Mouse (Mus musculus) MEL (cell line): ENCODE data around the gene Gm20441. TPM values are rescaled to one million over a fixed set of nuclear protein-coding genes. Genes with fewer than 3 reads are reported as not detected.

Experiments used
- DNase-seq: peaks from one replicate; pipeline ENCODE4 v3.0.0; 2011; ENCODE audit warnings: low read depth, low spot score
- H3K27ac ChIP-seq: 2 replicates; pipeline ENCODE4 v1.5.1; 2012; ENCODE audit warnings: low read depth, mild to moderate bottlenecking, control low read depth, low read length, moderate library complexity; ENCODE audit not compliant: control insufficient read depth
- H3K27me3 ChIP-seq, 2 experiments: fragments of 150-350 bp in 1 of 2; sonication (generic) in 1 of 2; 2 replicates each; pipeline ENCODE4 v1.6.1; 2012; ENCODE audit warnings: low read length in 2 of 2, mild to moderate bottlenecking in 2 of 2, improper control_type of control experiment in 1 of 2, moderate library complexity in 1 of 2; ENCODE audit not compliant: insufficient read depth in 2 of 2, control insufficient read depth in 1 of 2
- H3K36me3 ChIP-seq, 2 experiments: 2 replicates each; pipeline ENCODE4 v1.6.1; 2012 to 2014; ENCODE audit warnings: low read length in 2 of 2, improper control_type of control experiment in 1 of 2, inconsistent platforms in 1 of 2, mild to moderate bottlenecking in 1 of 2; ENCODE audit not compliant: insufficient read depth in 2 of 2, control insufficient read depth in 1 of 2
- H3K4me1 ChIP-seq, 2 experiments: fragments of 150-350 bp in 1 of 2; sonication (generic) in 1 of 2; 2 replicates each; pipeline ENCODE4 v1.6.1; 2012; ENCODE audit warnings: low read length in 2 of 2, improper control_type of control experiment in 1 of 2, mild to moderate bottlenecking in 1 of 2; ENCODE audit not compliant: insufficient read depth in 2 of 2, control insufficient read depth in 1 of 2
- H3K4me3 ChIP-seq, 2 experiments: fragments of 150-350 bp in 1 of 2; sonication (generic) in 1 of 2; 2 replicates each; pipeline ENCODE4 v1.5.1; 2012; ENCODE audit warnings: low read depth in 2 of 2, low read length in 2 of 2, mild to moderate bottlenecking in 2 of 2, moderate library complexity in 2 of 2, control low read depth in 1 of 2, improper control_type of control experiment in 1 of 2; ENCODE audit not compliant: control insufficient read depth in 1 of 2, insufficient read depth in 1 of 2
- H3K79me2 ChIP-seq: 2 replicates; pipeline ENCODE4 v1.6.1; 2012; ENCODE audit warnings: mild to moderate bottlenecking, low read length, moderate library complexity; ENCODE audit not compliant: control insufficient read depth, poor library complexity, insufficient read depth
- H3K9ac ChIP-seq: 2 replicates; pipeline ENCODE4 v1.6.1; 2012; ENCODE audit warnings: low read depth, mild to moderate bottlenecking, control low read depth, low read length, moderate library complexity; ENCODE audit not compliant: control insufficient read depth, poor library complexity, severe bottlenecking
- H3K9me3 ChIP-seq: fragments of 150-350 bp; sonication (generic); replicated peaks from 2 replicates; pipeline ENCODE4 v1.6.1; 2012; ENCODE audit warnings: mild to moderate bottlenecking, low read length, improper control_type of control experiment, moderate library complexity; ENCODE audit not compliant: insufficient read depth
- CHD2 ChIP-seq: IDR thresholded peaks from 2 replicates; pipeline ENCODE4 v1.6.1; 2011; ENCODE audit warnings: low read length, improper control_type of control experiment
- E2F4 ChIP-seq: IDR thresholded peaks from 2 replicates; pipeline ENCODE4 v1.6.1; 2011; ENCODE audit warnings: low read depth, low read length, improper control_type of control experiment, borderline replicate concordance
- ELF1 ChIP-seq: IDR thresholded peaks from 2 replicates; pipeline ENCODE4 v1.6.1; 2014; ENCODE audit warnings: low read depth, mild to moderate bottlenecking, inconsistent platforms, low read length, improper control_type of control experiment, moderate library complexity
- GABPA ChIP-seq: IDR thresholded peaks from 2 replicates; pipeline ENCODE4 v1.6.1; 2012; ENCODE audit warnings: low read depth, mild to moderate bottlenecking, inconsistent platforms, low read length, improper control_type of control experiment, moderate library complexity
- GATA1 ChIP-seq: IDR thresholded peaks from 2 replicates; pipeline ENCODE4 v1.6.1; 2011; ENCODE audit warnings: low read depth, low read length, improper control_type of control experiment
- HCFC1 ChIP-seq: IDR thresholded peaks from 2 replicates; pipeline ENCODE4 v1.6.1; 2012; ENCODE audit warnings: low read depth, mild to moderate bottlenecking, inconsistent platforms, low read length, improper control_type of control experiment, moderate library complexity
- MAZ ChIP-seq: IDR thresholded peaks from 2 replicates; pipeline ENCODE4 v1.6.1; 2012; ENCODE audit warnings: low read depth, mild to moderate bottlenecking, inconsistent platforms, low read length, improper control_type of control experiment
- MEF2A ChIP-seq: IDR thresholded peaks from 2 replicates; pipeline ENCODE4 v1.6.1; 2014; ENCODE audit warnings: low read depth, mild to moderate bottlenecking, inconsistent platforms, low read length, improper control_type of control experiment; ENCODE audit not compliant: poor library complexity, insufficient replicate concordance, severe bottlenecking; ENCODE audit errors: extremely low read depth
- MXI1 ChIP-seq: IDR thresholded peaks from 2 replicates; pipeline ENCODE4 v1.6.1; 2011; ENCODE audit warnings: mild to moderate bottlenecking, low read depth, low read length, improper control_type of control experiment
- MYB ChIP-seq: IDR thresholded peaks from 2 replicates; pipeline ENCODE4 v1.6.1; 2011; ENCODE audit warnings: mild to moderate bottlenecking, low read depth, low read length, improper control_type of control experiment
- MYC ChIP-seq: IDR thresholded peaks from 2 replicates; pipeline ENCODE4 v1.6.1; 2011; ENCODE audit warnings: low read depth, mild to moderate bottlenecking, low read length, improper control_type of control experiment, moderate library complexity
- NRF1 ChIP-seq: IDR thresholded peaks from 2 replicates; pipeline ENCODE4 v1.6.1; 2014; ENCODE audit warnings: low read depth, mild to moderate bottlenecking, inconsistent platforms, low read length, improper control_type of control experiment, moderate library complexity; ENCODE audit not compliant: poor library complexity, insufficient read depth, severe bottlenecking
- POLR2A ChIP-seq, 2 experiments: IDR thresholded peaks; 2 replicates each; pipeline ENCODE4 v1.6.1; 2011 to 2012; ENCODE audit warnings: low read length in 2 of 2, mild to moderate bottlenecking in 2 of 2, control low read depth in 1 of 2, improper control_type of control experiment in 1 of 2, low read depth in 1 of 2, moderate library complexity in 1 of 2; ENCODE audit not compliant: control insufficient read depth in 1 of 2, insufficient read depth in 1 of 2, poor library complexity in 1 of 2
- POLR2AphosphoS2 ChIP-seq: IDR thresholded peaks from 2 replicates; pipeline ENCODE4 v1.6.1; 2011; ENCODE audit warnings: low read length, improper control_type of control experiment
- RAD21 ChIP-seq: IDR thresholded peaks from 2 replicates; pipeline ENCODE4 v1.6.1; 2011; ENCODE audit warnings: mild to moderate bottlenecking, low read depth, low read length, improper control_type of control experiment
- RCOR1 ChIP-seq: IDR thresholded peaks from 2 replicates; pipeline ENCODE4 v1.6.1; 2012; ENCODE audit warnings: low read depth, mild to moderate bottlenecking, inconsistent platforms, low read length, improper control_type of control experiment
- SMC3 ChIP-seq: IDR thresholded peaks from 2 replicates; pipeline ENCODE4 v1.6.1; 2011; ENCODE audit warnings: low read depth, low read length, improper control_type of control experiment
- TAL1 ChIP-seq: IDR thresholded peaks from 2 replicates; pipeline ENCODE4 v1.6.1; 2012; ENCODE audit warnings: mild to moderate bottlenecking, inconsistent platforms, low read length, moderate library complexity, mixed read lengths
- TCF12 ChIP-seq: IDR thresholded peaks from 2 replicates; pipeline ENCODE4 v1.6.1; 2014; ENCODE audit warnings: low read depth, mild to moderate bottlenecking, inconsistent platforms, low read length, improper control_type of control experiment, moderate library complexity
- UBTF ChIP-seq: IDR thresholded peaks from 2 replicates; pipeline ENCODE4 v1.6.1; 2012; ENCODE audit warnings: low read depth, mild to moderate bottlenecking, inconsistent platforms, low read length, improper control_type of control experiment, moderate library complexity, borderline replicate concordance; ENCODE audit not compliant: insufficient read depth
- USF2 ChIP-seq, 2 experiments: IDR thresholded peaks; 2 replicates each; pipeline ENCODE4 v1.6.1; 2011 to 2012; ENCODE audit warnings: improper control_type of control experiment in 2 of 2, low read length in 2 of 2, borderline replicate concordance in 1 of 2, inconsistent platforms in 1 of 2, low read depth in 1 of 2, mild to moderate bottlenecking in 1 of 2; ENCODE audit not compliant: insufficient read depth in 1 of 2
- ZKSCAN1 ChIP-seq: IDR thresholded peaks from 2 replicates; pipeline ENCODE4 v1.6.1; 2012; ENCODE audit warnings: low read depth, mild to moderate bottlenecking, inconsistent platforms, low read length, improper control_type of control experiment, moderate library complexity
- polyA plus RNA-seq, 2 experiments: library from polyadenylated mRNA; stranded (reverse) in 1 of 2; unstranded in 1 of 2; fragments of >175 nt in 1 of 2; fragments of >200 nt in 1 of 2; gene quantifications; 2 replicates each; pipeline versions ENCODE4 v1.2.1 to v1.2.4; 2012; ENCODE audit warnings: low replicate concordance in 2 of 2, low read depth in 1 of 2; ENCODE audit not compliant: insufficient read length in 2 of 2, insufficient read depth in 1 of 2, missing spikeins in 1 of 2
- total RNA-seq: library from RNA; depleted of rRNA; stranded (reverse); fragments of 300-350 nt; gene quantifications from 2 replicates; pipeline ENCODE4 v1.2.3, GENCODE M21; 2012

The Gm20441 gene
- total and polyA plus RNA-seq, 3 experiments, result not detected

GRCm38 (mm10) chr10:75796731-75797516, 16.2 kb upstream of the Gm20441 start (continued):
- TF ChIP-seq RAD21 (no peak), MAZ (no peak)

- Histone ChIP-seq H3K4me3 (no peak overlapping the region), H3K9ac (no peak overlapping the region)
- TF ChIP-seq TCF12 (no peak), POLR2AphosphoS2 (no peak), HCFC1 (no peak), MXI1 (no peak), SMC3 (no peak), MYC (no peak), NRF1 (no peak), USF2 (IDR thresholded peaks at IDR 0.05; ENCODE audit: borderline replicate concordance in 1 of 2, insufficient read depth in 1 of 2, low read depth in 1 of 2, low read length in 2 of 2) (no peak), RCOR1 (no peak), MEF2A (no peak), GATA1 (no peak), POLR2A (IDR thresholded peaks at IDR 0.05; ENCODE audit: control insufficient read depth in 1 of 2, insufficient read depth in 1 of 2, low read depth in 1 of 2, low read length in 2 of 2, poor library complexity in 1 of 2) (no peak), ZKSCAN1 (no peak), E2F4 (no peak), TAL1 (no peak), MYB (no peak), UBTF (no peak), ELF1 (no peak), CHD2 (no peak), GABPA (no peak)
Measured at GRCm38 (mm10) chr10:75794880-75795279, 14.1 kb upstream of the Gm20441 start.

More at GRCm38 (mm10) chr10:75794880-75795279, 14.1 kb upstream of the Gm20441 start:
- Histone ChIP-seq H3K79me2 (no peaks in the 10 kb centered on the region), H3K9me3 (no peaks in the 10 kb centered on the region), H3K27ac (no peak overlapping the region), H3K27me3 (no peaks in the 10 kb centered on the region; a peak in 1 of 4 replicates), H3K36me3 (peaks cover 0 to 2% of the 10 kb centered on the region in 2 experiments; a peak in 1 of 4 replicates), H3K4me1 (peaks cover 0 to 10% of the 10 kb centered on the region in 2 experiments; a peak in 3 of 4 replicates)
- DNase-seq, result no peak
